Mouse (Mus musculus) retina, postnatal 1 day (tissue): ENCODE data around the gene Atg10.

ENCODE experiments used
- DNase-seq: peaks from one replicate; pipeline ENCODE4 v3.0.0-alpha.2; 2012

Gene Atg10

DNA sequence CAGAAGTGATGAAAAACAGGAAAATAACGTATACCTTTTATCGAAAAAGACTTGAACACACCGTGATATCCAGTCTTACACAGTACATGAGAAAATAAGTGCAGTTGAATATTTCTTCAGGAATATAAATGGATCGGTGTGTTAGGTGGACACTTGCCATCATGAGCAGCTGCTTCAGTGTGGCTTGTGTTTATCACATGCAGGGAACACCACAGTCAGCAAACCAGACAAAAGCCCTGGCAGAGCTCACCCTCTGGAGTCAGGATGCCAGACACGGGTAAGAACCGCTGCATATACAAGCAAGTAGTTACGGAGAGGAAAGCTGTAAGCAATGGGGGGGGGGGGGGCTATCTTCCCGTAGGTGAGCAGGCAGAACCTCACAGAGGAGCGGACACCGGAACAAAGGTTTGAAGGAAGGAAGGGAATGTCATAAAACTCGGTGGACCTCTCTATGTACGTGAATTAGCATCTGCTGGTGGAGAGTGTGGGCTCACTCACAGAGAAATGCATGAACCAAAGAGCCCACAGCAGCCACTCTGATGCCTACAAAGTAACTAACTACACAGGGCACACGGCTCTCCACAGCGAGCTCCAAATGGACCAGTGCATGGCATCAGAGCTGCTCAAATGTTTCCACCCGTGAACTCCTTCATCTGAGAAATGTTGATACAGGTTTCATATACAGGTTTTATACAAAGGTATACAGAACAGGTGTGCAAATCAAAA lies 51.8 kb downstream of the Atg10 start:
- no peak for DNase-seq

DNA sequence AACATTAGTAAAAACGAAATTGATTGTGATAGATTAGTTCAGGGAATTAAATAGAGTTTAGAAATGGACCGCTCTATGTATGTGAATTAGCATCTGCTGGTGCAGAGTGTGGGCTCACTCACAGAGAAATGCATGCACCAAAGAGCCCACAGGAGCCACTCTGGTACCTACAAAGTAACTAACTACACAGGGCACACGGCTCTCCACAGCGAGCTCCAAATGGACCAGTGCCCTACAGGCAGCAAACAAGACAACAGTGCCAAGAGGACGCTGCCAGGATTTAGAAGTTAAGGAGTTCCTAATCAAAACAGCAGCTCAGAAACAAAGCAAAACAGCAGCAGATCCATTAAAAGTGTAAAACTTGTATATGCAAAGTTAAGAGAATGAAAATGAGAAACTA lies 52.6 kb downstream of the Atg10 start:
- DNase-seq: no peak

DNA sequence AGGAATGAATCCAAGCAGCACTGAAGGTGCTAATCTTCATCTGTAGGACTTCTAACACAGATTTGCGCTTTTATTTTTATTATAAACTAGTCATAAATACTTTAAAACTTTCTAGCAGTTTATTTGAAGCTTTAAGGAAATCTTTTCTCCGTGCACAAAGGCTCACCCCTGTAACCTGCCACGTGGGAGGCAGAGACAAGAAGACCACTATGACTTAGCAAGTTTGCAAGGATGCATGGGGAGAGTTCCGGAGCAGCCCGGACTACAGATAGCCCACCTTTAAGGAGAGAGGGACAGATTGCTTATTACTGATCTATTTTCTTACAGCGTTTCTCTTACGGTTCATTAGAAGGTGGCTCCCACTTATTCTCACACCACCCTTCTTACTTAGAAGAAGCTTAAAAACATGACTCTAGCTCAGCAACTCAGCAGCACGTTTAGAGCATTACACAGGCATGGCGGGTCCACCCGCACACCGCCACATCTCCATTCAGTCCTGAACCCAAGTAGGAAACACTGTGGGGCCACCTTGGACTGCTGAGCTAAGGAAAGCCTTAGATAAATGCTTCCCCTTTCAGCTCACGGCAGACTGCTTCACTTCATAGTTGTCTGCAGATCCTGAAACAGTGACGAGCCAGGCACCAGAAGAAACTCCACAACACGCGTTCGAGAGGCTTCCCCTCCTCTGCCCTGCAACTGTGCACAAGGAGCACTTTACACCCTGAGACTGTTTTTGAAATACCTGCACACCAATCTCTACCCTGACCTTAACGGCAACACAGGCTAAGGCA lies 54.0 kb downstream of the Atg10 start:
- no peak for DNase-seq

DNA sequence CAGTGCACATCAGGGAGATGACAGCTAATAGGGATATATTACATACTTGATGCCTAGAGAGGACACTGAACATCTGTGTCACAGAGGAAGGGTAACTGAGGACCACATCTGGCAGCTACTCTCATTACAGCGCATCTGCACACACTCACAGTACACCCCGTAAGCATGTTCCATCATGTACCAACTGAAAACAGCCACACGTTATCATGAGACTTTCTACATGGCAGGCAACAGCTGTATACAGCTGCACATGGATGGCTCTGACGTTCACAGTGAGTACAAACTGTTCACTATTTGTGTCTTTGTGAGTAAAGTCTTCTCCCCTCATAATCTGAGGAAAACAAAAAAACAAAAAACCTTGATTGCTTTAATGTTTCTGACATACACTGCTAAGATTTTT lies 55.3 kb downstream of the Atg10 start:
- DNase-seq: no peak

DNA sequence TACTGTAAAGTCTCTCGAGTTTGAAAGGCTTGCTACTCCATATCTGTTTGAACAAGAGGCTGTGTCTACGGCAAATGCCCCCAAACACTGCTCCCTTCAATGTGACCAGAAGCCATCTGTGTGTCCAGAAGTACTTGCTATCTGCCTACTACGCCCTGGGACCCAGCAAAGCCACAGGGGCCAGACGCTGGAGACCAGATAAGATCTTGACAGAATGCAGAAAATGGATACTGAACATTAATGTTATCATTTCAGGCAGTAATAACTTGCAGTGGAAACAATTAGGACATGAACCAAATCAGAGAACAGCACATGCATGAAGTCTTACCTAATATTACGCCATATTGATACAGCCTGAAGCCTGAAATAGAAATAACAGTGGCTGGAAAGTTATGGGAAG lies 56.2 kb downstream of the Atg10 start:
- DNase-seq: no peak

DNA sequence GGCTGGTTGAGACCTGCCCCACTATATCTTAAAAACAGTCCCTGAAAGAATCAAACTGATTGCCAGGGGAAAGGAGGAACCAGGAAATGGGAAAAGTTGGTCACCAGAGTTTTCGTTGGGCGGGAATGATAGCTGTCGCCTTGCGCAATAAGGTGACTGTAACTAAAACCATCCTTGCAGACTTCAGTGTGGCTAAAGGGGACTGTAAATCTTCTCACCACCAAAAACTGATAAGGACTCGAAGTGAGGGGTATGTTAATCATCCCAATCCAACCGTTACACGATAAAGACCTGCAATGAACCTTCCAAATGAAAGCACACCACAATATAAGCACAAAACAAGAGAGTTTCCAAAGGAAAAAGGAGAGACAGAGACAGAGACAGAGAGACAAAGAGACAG lies 57.5 kb downstream of the Atg10 start:
- no peak for DNase-seq

DNA sequence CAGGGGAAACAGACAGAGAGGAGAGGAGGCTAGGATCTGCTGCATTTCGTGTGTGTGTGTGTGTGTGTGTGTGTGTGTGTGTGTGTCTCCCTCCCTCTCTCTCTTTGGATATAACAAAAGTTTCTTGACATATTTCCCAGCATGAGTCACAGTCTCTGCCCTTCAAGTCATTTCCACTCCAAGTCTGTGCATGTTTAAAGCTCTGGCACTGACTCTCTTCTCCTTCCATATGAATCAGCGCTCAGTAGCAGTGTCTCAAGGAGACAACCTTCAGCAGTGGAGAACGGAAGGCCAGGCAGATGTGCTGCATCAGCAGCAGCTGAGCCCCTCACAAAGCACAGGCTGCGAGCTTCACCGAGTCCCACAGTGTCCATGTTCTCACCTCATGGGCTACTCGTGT lies 58.6 kb downstream of the Atg10 start:
- DNase-seq: no peak

DNA sequence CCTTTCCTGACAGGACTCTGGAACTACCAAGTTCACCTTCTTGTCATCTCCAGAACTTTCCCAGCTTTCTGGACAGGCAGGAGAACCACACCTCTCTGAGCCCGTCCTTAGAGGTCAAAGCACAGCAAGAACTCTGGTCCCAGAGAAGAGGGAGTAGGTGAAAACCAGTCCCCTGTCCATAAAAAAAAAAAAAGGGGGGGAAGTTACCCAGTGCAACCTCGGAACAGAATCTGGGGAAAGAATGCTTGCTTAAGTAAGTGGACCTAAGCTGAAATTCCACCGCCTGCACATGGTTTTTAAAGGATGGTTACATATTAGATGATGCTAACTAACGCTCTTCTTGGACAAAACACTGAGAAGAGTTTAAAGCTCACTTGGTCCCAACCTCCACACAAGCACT lies 60.5 kb downstream of the Atg10 start:
- no peak for DNase-seq

DNA sequence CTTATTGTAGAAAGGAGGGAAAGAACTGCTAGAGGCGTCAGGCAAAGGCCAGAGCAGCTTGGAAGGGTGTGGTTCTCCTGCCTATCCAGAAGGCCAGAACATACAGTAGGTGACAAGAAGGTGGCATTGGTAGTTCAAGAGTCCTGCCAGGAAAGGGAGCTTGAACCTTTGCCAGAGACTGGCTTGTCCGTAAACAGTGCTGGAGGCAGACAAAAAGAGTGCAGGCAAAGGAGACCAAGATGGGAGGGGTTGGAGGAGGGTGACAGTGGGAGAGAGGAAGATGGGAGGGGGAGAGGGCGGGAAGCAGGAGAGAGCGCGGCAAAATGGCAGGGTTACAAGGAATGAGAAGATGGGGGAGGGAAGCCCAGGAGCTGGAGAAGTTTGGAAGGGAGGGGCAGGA lies 61.3 kb downstream of the Atg10 start:
- peak; percentile 24 for DNase-seq

DNA sequence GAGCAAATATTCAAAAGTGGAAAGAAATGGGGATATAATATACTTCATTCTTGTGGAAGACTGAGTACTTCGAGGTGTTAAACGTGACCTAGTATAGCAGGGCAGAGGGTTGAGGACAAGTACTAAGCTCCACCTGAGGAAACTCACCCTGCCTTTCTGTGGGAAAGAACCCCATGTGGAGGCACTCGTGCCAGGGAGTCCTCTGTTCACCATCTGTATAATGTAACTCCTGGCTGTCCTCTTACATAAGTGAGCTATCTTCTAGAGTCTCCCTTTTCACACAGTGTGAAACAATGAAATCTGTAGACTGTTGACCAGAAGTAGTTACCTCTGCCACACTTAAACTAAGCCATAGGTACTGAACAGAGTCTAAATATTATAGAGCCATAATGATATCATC lies 63.2 kb downstream of the Atg10 start:
- DNase-seq: no peak

DNA sequence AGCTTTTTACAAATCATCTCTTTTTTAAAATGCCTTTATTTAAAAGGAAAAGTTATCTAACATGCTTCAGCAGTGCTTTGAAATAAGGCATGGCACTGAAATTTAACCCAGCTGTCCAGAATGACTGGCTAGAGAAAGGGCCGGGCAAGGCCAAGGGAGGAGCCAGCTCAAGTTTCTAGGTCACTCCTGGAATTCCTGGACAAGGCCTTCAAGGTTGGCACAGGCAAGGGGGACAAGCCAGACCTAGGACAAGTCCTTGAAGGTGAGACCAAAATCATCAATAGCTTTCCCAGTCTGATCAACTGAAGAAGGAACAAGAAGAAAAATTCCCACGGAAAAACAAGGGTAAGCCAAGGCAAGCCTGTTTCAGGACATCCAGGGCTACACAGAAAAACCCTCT lies 63.9 kb downstream of the Atg10 start:
- no peak for DNase-seq

DNA sequence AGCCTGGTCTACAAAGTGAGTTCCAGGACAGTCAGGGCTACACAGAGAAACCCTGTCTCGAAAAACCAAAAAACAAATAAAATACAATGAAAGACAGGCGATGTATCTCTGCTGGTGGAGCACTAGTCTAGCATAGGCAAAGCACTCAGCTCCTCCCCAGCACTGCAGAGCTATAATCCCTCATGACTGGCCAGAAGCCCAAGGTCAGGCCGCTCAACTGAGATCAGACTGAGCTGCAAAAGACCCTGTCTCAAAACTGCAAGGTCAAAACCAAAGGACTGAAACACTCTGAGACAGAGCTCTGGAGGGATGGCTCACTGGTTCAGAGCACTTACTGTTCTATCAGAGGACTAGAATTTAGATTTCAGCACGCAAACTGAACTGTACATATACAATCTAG lies 65.8 kb downstream of the Atg10 start:
- DNase-seq: no peak

DNA sequence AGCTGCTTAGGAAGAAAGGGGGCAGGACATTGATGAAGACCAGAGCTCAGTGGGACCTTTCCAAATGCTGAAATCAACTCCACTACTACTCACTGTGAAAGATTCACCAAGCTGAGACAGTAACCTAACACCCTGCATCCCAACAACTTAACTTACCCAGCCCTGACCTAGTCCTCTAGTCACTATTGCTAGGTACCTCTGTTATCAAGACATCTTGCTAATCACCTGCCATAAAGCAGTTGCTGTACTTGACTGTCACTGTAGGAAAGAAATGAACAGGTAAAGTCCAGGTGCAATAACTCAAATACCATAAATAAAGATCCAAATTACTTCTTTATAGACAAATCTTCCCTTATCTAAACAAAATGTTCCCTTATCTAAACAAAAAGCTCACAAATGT lies 66.3 kb downstream of the Atg10 start:
- no peak for DNase-seq

DNA sequence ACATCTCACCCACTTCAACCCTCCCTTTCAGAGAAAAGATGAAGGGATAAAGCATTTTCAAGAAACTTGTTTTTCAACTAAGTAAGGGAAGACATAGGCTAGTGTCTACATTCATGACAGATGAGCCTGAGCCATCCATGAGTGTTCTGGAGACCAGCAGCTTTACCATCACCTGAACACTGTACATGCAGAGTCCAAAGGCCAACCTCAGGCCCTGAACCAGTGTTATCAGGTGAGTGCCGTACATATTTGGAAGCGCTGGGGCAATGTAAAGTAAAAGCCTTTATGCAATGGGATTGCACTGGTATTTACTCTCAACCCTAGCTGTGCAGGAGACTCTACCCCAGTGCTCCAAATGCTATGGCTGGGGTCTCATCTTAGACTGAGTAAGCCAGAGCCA lies 66.8 kb downstream of the Atg10 start:
- no peak for DNase-seq

DNA sequence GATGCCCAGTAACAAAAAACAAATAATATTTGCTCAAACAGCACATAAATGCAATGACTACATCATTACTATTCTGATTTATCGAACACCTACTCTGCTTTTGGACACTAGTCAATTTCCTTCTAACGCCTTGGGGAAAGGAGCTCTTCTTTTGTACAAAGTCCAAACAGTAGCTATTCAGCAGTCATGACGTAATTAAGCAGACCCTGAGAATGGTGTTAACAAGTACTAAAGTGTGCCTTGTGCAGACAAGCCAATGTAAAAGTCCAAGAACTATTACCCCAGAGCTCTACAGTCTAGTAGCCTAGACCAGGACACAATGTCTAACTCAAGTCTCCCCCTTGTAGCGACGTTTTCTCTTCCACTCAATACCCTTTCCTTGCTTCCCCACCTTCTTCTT lies 67.5 kb downstream of the Atg10 start:
- DNase-seq: no peak

DNA sequence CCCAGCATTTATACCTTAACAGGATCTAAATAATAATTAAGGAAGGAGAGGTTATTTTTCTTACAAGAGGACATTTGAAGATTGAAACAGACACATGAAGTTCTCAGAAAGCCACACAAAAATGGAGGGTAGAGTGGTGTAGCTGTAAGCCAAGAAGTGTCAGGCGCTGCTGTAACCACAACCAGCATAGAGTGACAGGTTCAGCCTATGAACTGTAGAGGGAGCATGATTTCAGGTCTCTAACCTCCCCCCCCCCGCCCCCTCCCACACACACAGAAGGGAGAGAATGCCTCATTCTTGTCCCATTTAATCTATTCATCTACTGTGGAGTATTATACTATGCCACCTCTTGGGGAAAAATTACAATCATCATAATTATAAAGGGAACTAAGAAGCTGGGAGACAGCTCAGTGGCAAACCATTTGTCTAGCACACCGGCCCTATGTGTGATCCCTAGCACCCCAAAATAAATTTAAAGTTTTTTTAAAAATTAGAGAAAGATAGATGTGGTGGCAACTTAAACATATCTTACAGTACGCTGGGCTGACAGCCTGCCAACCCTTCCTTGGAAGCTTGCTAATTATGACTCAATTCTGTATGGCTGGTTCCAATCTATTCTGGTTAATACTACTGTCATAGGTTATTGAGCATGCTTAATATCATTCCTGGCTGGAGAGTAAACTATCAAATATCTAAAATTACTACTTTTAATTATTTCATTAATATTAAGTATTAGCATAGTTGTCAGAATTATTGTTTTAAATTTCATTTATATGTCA lies 68.2 kb downstream of the Atg10 start:
- no peak for DNase-seq

DNA sequence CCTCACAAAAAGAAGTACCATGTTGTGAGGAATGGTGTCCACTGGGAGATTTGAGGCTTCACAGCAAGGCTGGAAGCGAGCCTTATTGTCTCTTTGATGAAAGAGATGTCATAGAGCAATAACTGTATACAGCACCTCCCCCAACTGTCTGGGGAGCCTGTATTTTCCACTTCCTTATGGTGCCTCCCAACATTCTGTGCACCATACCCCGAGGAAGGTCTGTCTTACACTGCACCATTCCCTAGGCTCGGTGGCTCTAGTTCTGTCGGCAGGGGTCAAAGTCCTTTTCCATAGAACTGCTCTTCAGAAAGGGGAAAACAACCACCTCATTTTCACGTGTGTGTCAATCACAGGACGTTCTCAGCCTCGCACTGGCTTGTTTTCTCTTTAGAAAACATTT lies 69.1 kb downstream of the Atg10 start:
- no peak for DNase-seq

DNA sequence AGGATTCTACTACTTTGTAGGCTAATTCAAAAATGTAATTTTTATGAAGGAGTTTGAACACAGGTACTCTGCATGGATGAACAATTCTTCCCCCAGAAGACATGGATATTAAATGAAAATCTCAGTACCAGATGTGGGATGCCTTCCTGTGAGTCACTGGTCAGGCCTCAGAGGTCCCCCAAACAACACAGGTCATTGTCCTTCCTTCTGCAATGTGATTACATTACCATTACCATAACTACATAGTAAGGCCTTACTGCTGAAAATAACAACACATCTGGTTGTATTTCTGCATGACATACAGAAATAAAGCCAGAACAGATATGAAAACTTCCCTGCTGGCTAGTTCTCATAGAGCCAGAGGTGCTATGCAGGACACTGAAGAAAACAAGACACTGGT lies 87.4 kb downstream of the Atg10 start:
- no peak for DNase-seq

DNA sequence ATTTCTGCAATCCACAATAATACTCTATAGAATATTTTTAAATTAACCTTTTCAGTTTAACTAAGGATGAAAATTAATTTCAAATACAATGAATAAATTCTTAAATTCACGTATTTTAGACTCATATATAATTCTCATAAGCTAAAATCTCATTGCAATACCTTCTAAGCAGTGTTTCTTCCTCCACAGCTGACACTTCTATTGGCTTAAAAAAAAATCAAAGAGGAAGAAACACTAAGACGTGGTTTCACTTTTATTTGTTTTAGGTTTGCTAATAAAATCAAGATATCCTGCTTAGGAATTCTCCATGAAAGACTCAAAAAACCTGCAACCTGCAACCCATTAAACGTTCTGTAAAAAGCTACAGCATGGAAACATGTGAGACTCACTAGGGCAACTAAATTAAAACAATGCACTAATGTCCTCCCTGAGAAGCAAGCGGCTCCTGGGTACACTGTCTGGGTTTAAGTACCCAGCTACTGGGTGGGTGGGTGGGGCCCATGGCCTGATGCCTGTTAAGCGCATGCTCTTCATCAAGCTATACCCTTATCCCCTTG lies 90.4 kb downstream of the Atg10 start:
- no peak for DNase-seq

DNA sequence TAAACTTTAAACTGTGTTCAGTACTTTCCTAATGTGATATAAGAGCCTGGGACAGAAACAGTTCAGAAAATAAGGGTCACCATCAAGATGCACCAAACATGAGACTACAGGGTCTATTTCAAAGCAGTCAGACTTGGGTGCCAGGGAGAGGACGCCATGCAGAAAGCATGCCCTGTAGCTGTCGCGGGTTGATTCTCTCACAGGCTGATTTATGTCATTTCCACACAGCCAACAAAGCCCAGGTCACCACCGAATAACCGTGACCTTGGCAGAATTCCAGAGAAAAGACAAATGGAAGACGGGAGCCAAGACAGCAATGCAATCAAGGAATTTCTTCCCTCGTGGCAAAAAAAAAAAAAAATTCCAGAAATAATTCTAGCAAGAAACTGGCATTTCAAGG lies 94.7 kb downstream of the Atg10 start:
- DNase-seq: peak; percentile 45

DNA sequence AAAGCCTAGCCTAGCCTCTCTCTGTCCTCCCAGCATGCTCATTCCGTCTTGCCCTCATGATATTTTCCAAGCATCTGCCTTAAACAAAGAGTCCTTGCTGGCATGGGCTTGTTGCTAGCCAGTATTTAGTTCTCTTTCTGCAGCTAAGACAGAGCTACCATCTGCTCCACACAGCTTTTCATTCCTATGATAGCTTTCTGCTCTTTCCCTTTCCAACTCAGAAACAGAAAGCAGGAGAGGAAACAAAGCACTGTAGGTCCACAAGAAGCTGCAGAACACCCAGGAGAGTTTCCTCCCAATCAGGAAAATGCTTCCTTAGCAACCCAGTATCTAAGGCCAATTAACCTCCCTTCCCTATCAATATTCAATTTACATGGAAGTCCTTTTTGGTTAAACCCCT lies 95.2 kb downstream of the Atg10 start:
- DNase-seq: peak; percentile 3

DNA sequence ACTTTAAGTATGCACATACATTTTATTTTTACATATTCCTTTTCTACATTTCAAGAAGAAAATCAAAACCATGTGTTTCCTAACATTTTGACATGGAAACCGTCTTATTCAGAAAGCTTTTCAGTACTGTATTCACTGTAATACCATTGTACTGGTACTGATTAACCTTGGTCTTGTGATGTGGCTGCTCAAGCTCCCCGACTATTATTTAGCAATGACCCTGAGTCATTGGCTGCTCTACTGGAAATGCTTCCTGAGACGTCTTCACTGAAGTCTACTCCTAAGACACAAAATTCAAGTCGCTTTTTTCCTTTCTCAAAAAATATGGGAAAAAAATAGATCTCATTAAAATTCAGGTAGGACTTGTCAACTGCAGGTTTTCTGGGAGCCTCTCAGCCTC lies 105.6 kb downstream of the Atg10 start:
- DNase-seq: no peak

DNA sequence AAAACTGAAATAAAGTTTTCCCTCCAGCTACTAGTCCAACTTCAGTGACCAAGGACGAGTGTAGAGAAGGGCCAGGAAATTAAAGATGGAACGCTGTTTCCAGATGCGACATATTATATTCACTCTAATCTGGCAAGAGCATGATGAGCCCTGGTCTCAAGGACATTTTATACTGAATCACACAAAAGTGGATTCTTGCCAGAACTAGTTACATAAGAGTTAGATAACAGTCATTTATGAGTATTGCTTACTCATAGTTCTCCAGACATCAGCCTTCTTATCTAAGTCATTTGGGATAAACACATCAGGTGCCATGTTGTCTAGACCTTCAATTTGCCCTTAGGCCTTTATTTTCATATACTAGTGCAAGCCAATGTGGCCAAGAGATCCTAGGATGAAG lies 108.9 kb downstream of the Atg10 start:
- DNase-seq: no peak
